Mouse (Mus musculus): ENCODE data around the gene Pdlim5. TPM values are rescaled to one million over a fixed set of nuclear protein-coding genes. Genes with fewer than 3 reads are reported as not detected.

Pdlim5 gene
- polyA plus RNA-seq (2014; fragmentation: Illumina TruSeq; extraction: RNeasy Lipid Tissue Mini Kit (QIAGEN cat#74804); ENCODE audit: low read depth, low replicate concordance), result 30.6 TPM

GRCm38 (mm10) chr3:142395520-142396193 lies at the start of gene Pdlim5:
Pdlim5 (minus strand) TSS chr3:142395696.

Other genes with a start within 250 kb of the Pdlim5 start
- 13.8 TPM for gene Bmpr1b, start 226.3 kb downstream of the Pdlim5 start, polyA plus RNA-seq (2014; fragmentation: Illumina TruSeq; extraction: RNeasy Lipid Tissue Mini Kit (QIAGEN cat#74804); ENCODE audit: low read depth, low replicate concordance)
- gene Gbp5, start 98.3 kb upstream of the Pdlim5 start, polyA plus RNA-seq (2014; fragmentation: Illumina TruSeq; extraction: RNeasy Lipid Tissue Mini Kit (QIAGEN cat#74804); ENCODE audit: low read depth, low replicate concordance), result 6.0 TPM
- gene Gbp7, start 134.6 kb upstream of the Pdlim5 start, polyA plus RNA-seq (2014; fragmentation: Illumina TruSeq; extraction: RNeasy Lipid Tissue Mini Kit (QIAGEN cat#74804); ENCODE audit: low read depth, low replicate concordance), result 9.9 TPM
- 14.4 TPM for gene Gbp3, start 164.3 kb upstream of the Pdlim5 start, polyA plus RNA-seq (2014; fragmentation: Illumina TruSeq; extraction: RNeasy Lipid Tissue Mini Kit (QIAGEN cat#74804); ENCODE audit: low read depth, low replicate concordance)
- gene Gbp2b, start 199.2 kb upstream of the Pdlim5 start, polyA plus RNA-seq (2014; fragmentation: Illumina TruSeq; extraction: RNeasy Lipid Tissue Mini Kit (QIAGEN cat#74804); ENCODE audit: low read depth, low replicate concordance), result 0.37 TPM
- gene Gbp2, start 224.9 kb upstream of the Pdlim5 start, polyA plus RNA-seq (2014; fragmentation: Illumina TruSeq; extraction: RNeasy Lipid Tissue Mini Kit (QIAGEN cat#74804); ENCODE audit: low read depth, low replicate concordance), result 27.3 TPM